Mouse (Mus musculus) E14TG2a.4 (cell line): ENCODE data around the gene Zfp324.

Source experiments
- CTCF ChIP-seq: conservative IDR thresholded peaks from 2 replicates; pipeline ENCODE4 v1.5.1; 2014; ENCODE audit warnings: low read length
- NANOG ChIP-seq: IDR thresholded peaks from 2 replicates; pipeline ENCODE4 v1.6.1; 2014; ENCODE audit warnings: borderline replicate concordance, low read length, mixed read lengths

DNA sequence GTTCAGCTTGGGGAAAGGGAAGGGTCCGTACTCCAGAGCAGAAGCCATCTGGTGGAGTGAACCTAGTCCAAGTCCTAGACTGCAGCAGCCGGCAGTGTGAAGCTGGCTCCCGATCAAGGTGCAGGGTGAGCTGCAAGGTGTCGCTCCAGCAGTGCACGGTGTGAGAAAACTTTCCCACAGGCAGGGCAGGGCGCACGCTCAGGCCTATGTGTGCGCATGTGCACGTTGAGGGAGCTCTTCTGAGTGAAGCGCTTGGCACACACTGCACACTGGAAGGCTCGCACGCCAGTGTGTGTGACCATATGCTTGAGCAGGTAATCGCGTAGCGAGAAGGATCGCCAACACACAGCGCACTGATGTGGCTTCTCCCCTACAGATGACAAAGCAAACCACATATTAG lies 40.4 kb downstream of the Zfp324 start:
- TF ChIP-seq CTCF: no peak
- no peak for TF ChIP-seq NANOG
